Mouse (Mus musculus) ES-E14 (cell line): ENCODE measurements around the gene Vps53. TPM values are rescaled to one million over a fixed set of nuclear protein-coding genes. Genes with fewer than 3 reads are reported as not detected.

Source experiments
- DNase-seq: peaks from one replicate; pipeline ENCODE4 v3.0.0-alpha.2; 2013; ENCODE audit warnings: low read depth, low spot score
- H3K27ac ChIP-seq: 2 replicates; pipeline ENCODE4 v1.5.1; 2012; ENCODE audit warnings: low read depth, mild to moderate bottlenecking, low read length, moderate library complexity, mixed read lengths; ENCODE audit not compliant: poor library complexity, insufficient read depth, severe bottlenecking
- H3K36me3 ChIP-seq: 2 replicates; pipeline ENCODE4 v1.6.1; 2012; ENCODE audit warnings: mild to moderate bottlenecking, low read length, moderate library complexity, mixed read lengths; ENCODE audit not compliant: control insufficient read depth, poor library complexity, insufficient read depth, severe bottlenecking
- H3K4me1 ChIP-seq, 2 experiments: fragments of 150-350 bp in 1 of 2; sonication (generic) in 1 of 2; 2 replicates each; pipeline ENCODE4 v1.6.1; 2012; ENCODE audit warnings: low read length in 2 of 2, mild to moderate bottlenecking in 1 of 2, mixed read lengths in 1 of 2; ENCODE audit not compliant: control insufficient read depth in 2 of 2, insufficient read depth in 2 of 2, poor library complexity in 1 of 2
- H3K4me3 ChIP-seq, 2 experiments: fragments of 150-350 bp in 1 of 2; sonication (generic) in 1 of 2; 2 replicates each; pipeline ENCODE4 v1.5.1; 2012; ENCODE audit warnings: low read length in 2 of 2, low read depth in 1 of 2, mild to moderate bottlenecking in 1 of 2, mixed read lengths in 1 of 2; ENCODE audit not compliant: insufficient read depth in 1 of 2, poor library complexity in 1 of 2, severe bottlenecking in 1 of 2
- H3K9ac ChIP-seq: 2 replicates; pipeline ENCODE4 v1.6.1; 2012; ENCODE audit warnings: low read depth, mild to moderate bottlenecking, low read length, mixed read lengths; ENCODE audit not compliant: poor library complexity, insufficient read depth, severe bottlenecking
- H3K9me3 ChIP-seq: fragments of 150-350 bp; sonication (generic); 2 replicates; pipeline ENCODE4 v1.6.1; 2012; ENCODE audit warnings: low read depth, mild to moderate bottlenecking, low read length; ENCODE audit not compliant: control insufficient read depth, insufficient read depth
- CHD2 ChIP-seq: IDR thresholded peaks from 2 replicates; pipeline ENCODE4 v1.6.1; 2014; ENCODE audit warnings: mild to moderate bottlenecking, low read depth, low read length, inconsistent platforms
- HCFC1 ChIP-seq: IDR thresholded peaks from 2 replicates; pipeline ENCODE4 v1.6.1; 2012; ENCODE audit warnings: low read length, inconsistent platforms, borderline replicate concordance; ENCODE audit not compliant: insufficient read depth
- MAFK ChIP-seq: IDR thresholded peaks from 2 replicates; pipeline ENCODE4 v1.6.1; 2014; ENCODE audit warnings: mild to moderate bottlenecking, low read depth, low read length, inconsistent platforms; ENCODE audit not compliant: insufficient read depth
- ZC3H11A ChIP-seq: IDR thresholded peaks from 2 replicates; pipeline ENCODE4 v1.6.1; 2012; ENCODE audit warnings: low read depth, mild to moderate bottlenecking, inconsistent platforms, low read length, borderline replicate concordance
- ZNF384 ChIP-seq: IDR thresholded peaks from 2 replicates; pipeline ENCODE4 v1.6.1; 2012; ENCODE audit warnings: low read depth, low read length, inconsistent platforms
- in situ Hi-C, 2 experiments: fragments of 600-800 bp; cut with MboI; formaldehyde crosslinking; loops; one replicate each; pipeline ENCODE4 v1.15.1; 2025; ENCODE audit warnings: low sequenced_read_pairs in 2 of 2, inconsistent platforms in 1 of 2; ENCODE audit not compliant: unreplicated experiment in 2 of 2
- total RNA-seq: library from RNA; depleted of rRNA; stranded (reverse); fragments of 300-350 nt; gene quantifications from 2 replicates; pipeline ENCODE4 v1.2.3, GENCODE M21; 2012

Vps53 gene
- total RNA-seq, 1 experiment, result 20.3 TPM

DNA sequence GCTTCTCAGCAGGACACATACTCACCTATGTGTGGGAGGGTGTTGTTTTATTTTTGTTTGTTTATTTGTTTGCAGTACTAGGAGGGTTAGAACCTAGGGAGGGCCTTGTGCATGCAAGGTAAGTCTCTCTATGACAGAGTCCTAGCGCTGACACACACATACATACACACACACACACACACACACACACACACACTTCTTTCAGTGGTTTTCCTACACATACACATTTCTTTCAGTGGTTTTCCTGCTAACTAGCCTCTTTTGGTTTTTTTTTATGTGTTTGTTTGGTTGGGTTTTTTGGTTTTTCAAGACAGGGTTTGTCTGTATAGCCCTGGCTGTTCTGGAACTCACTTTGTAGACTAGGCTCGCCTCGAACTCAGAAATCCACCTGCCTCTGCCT, 69.0 kb downstream of the Vps53 start:
- in situ Hi-C loops, result no loop called here
- Histone ChIP-seq H3K9ac (no peak overlapping the region), H3K27ac (no peak overlapping the region), H3K4me1 (no peaks in the 10 kb centered on the region), H3K4me3 (no peak overlapping the region), H3K36me3 (no peaks in the 10 kb centered on the region; the same call in 1 of the 2 replicates), H3K9me3 (no peaks in the 10 kb centered on the region)
- DNase-seq, result no peak
- TF ChIP-seq ZC3H11A, result no peak
- no peak for TF ChIP-seq CHD2

DNA sequence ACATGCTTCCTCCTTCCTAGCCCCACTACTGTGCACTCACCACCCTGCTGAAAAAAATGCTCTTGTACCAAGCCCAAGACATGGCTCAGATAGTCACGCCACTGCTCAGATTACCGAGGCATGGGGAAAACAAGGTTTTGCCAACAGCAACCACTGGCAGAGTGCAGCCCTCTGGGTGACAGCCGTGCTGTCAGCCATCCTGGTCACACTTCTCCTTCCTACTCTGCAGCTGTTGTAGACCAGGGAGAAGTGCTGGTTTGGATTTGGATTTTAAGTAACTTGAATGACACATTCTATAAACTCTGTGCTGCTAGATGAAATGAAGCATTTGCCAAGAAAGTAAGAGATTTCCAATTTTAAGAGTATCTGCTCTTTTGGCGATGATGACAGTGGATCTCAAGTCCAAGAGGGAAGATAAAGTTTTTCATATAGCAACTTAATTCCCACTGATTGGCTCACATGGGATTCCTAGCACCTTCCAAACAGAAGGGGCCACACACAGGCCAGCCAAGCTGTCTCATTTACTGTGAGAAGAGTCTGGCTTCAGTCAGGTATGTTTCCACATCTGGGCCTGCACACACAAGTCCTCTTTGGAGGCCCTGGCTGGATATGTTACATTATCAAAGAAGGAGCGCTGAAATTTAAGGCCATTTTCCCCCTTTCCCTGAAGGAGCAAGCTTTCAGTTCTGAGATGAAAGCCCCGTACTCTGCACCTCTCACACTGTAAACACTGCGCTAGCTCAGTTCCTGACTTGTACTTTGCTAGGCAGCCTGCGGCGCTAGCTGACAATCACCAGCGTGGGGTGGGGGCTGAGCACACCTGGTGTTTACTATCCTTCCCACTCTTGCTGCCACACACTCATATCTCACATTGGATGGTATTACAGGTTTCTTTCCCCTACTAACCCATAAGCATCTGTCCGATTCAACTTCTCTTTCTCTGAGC, 72.6 kb downstream of the Vps53 start:
- Histone ChIP-seq H3K36me3 (no peaks in the 10 kb centered on the region; the same call in 1 of the 2 replicates), H3K27ac (no peak overlapping the region), H3K4me1 (no peaks in the 10 kb centered on the region), H3K4me3 (no peak overlapping the region), H3K9me3 (no peaks in the 10 kb centered on the region), H3K9ac (no peak overlapping the region)
- TF ChIP-seq CHD2 (no peak), HCFC1 (no peak), ZNF384 (no peak), MAFK (no peak), ZC3H11A (no peak)
- in situ Hi-C loops, result no loop called here
- DNase-seq, result no peak

DNA sequence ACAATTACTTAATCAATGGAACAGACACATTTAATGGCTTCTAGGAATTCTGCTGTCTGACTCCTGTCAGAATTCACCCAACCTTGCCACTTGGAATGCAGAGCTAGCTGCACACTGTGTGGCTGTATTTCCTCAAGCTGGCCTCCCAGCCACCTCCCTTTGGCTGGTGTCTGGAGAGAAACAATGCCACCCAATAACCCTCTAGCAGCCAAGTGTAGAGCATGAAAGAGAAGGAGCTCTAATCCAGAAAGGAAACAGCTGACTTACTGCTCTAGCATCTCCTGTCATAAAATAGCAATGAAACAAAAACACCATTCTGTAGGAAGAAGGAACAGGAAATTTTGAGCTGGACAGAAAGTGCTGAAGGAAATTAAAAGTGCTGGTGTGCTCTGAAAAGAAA, 78.3 kb downstream of the Vps53 start:
- Histone ChIP-seq H3K9me3 (no peaks in the 10 kb centered on the region), H3K4me1 (no peaks in the 10 kb centered on the region), H3K27ac (no peak overlapping the region), H3K9ac (no peak overlapping the region), H3K4me3 (no peak overlapping the region), H3K36me3 (no peaks in the 10 kb centered on the region)
- in situ Hi-C loops, result no loop called here
- TF ChIP-seq HCFC1 (no peak), CHD2 (no peak), MAFK (no peak), ZNF384 (no peak), ZC3H11A (no peak)
- no peak for DNase-seq

DNA sequence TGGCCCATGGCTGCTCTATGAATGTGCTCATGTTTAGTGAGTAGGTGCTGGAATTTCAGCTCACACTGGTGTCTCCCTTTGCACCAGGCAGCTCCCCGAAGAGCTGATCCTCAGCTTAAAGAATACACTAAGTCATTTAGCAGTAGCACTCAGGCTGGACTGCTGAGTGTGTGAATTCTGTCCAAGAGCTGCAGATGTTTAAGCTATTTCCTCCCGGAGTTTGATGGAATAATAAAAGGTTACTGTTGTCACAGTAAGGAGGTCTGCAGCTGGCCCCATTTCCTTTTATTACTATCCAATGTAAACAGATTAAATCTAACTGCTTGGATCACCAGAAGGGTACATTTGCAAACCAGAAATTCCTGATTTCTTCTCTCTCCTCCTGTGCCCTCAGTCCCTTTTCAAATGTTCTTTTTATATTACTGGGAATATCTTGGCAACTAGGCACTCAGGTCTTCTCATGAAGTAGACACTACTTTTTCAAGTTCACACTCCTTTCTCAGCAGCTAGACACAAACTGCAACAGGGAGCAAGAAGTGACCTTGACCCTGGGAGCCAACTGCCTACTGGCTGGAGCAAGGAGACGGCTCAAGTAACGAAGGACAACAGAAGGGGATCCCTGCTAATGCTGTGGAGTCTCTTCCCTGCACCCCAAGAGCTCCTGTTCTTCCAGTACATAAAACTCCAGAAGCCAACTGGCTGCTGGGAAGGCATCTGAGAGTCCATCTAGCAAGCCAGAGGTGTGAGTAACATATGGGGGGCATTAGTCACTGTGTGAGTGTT, 80.1 kb downstream of the Vps53 start:
- Histone ChIP-seq H3K4me3 (no peak overlapping the region), H3K36me3 (no peaks in the 10 kb centered on the region), H3K27ac (no peak overlapping the region), H3K9ac (no peak overlapping the region), H3K4me1 (no peaks in the 10 kb centered on the region), H3K9me3 (no peaks in the 10 kb centered on the region)
- in situ Hi-C loops, result no loop called here
- DNase-seq, result no peak
- no peak for TF ChIP-seq CHD2
- TF ChIP-seq ZNF384, result no peak
- TF ChIP-seq MAFK, result no peak
